Mouse (Mus musculus): ENCODE data around the gene Gm28539. TPM values are rescaled to one million over a fixed set of nuclear protein-coding genes. Genes with fewer than 3 reads are reported as not detected.

Gene Gm28539
- total and polyA plus RNA-seq, 3 experiments, result not detected

- Histone ChIP-seq H3K27me3 (ENCODE audit: insufficient read depth, low read length) (no peaks in the 10 kb centered on the region), H3K9me3 (replicated peaks) (no peaks in the 10 kb centered on the region), H3K4me3 (ENCODE audit: low read depth, low read length) (no peak overlapping the region), H3K36me3 (replicated peaks) (peaks cover 84% of the 10 kb centered on the region), H3K4me1 (ENCODE audit: insufficient read depth, low read depth, low read length) (no peaks in the 10 kb centered on the region)
- ATAC-seq (ENCODE audit: extremely low read depth, insufficient number of reproducible peaks, low FRiP score, poor library complexity, severe bottlenecking), result no peak
- TF ChIP-seq POLR2AphosphoS5 (IDR thresholded peaks at IDR 0.05; ENCODE audit: insufficient replicate concordance, low read depth, low read length), result no peak
- TF ChIP-seq GATA1 (IDR thresholded peaks at IDR 0.05; ENCODE audit: borderline replicate concordance, low read length), result no peak
- DNase-seq (ENCODE audit: low spot score), result no peak
These were observed 107.5 kb downstream of the Gm28539 start for GRCm38 (mm10) chr16:18943906-18944305.

DNA sequence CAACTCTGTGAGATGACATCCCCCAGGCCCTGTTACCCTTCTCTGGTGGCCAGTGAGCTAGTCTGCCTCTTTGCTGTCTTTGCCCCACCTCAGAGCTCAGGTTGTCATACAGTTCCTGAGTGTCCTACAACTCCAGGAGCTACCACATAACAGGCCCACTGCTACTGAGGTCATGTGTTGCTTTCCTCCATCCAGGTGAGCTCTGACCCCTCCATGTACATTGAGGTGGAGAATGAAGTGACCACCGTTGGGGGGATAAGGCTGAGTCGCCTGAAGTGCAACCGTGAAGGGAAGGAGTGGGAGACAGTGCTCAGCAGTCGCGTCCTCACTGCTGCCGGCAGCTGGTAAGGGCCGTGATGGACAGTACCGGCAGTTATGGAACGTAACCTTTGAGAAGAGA, 112.6 kb downstream of the Gm28539 start:
- no peak for DNase-seq (ENCODE audit: low spot score)
- no peaks in the 10 kb centered on the region for H3K27me3 ChIP-seq (ENCODE audit: insufficient read depth, low read length)

GRCm38 (mm10) chr16:18950351-18950750, 114.0 kb downstream of the Gm28539 start:
- Histone ChIP-seq H3K27me3 (ENCODE audit: insufficient read depth, low read length) (no peaks in the 10 kb centered on the region), H3K4me3 (ENCODE audit: low read depth, low read length) (no peak overlapping the region), H3K9me3 (replicated peaks) (no peaks in the 10 kb centered on the region), H3K36me3 (replicated peaks) (peaks cover 96% of the 10 kb centered on the region), H3K4me1 (ENCODE audit: insufficient read depth, low read depth, low read length) (no peaks in the 10 kb centered on the region)
- ATAC-seq (ENCODE audit: extremely low read depth, insufficient number of reproducible peaks, low FRiP score, poor library complexity, severe bottlenecking) (no peak), DNase-seq (ENCODE audit: low spot score) (no peak)
- TF ChIP-seq GATA2 (IDR thresholded peaks at IDR 0.05; ENCODE audit: borderline replicate concordance, low read depth, low read length) (no peak), GATA1 (IDR thresholded peaks at IDR 0.05; ENCODE audit: borderline replicate concordance, low read length) (no peak), POLR2AphosphoS5 (IDR thresholded peaks at IDR 0.05; ENCODE audit: insufficient replicate concordance, low read depth, low read length) (no peak), CTCF (IDR thresholded peaks at IDR 0.05; ENCODE audit: low read depth, low read length) (no peak), TAL1 (conservative IDR thresholded peaks at IDR 0.05; ENCODE audit: low read depth, low read length) (no peak)

More for the DNA sequence above, 112.6 kb downstream of the Gm28539 start:
- H3K9me3 ChIP-seq (replicated peaks), result no peaks in the 10 kb centered on the region
- no peak for TF ChIP-seq TAL1 (conservative IDR thresholded peaks at IDR 0.05; ENCODE audit: low read depth, low read length)
- TF ChIP-seq GATA1 (IDR thresholded peaks at IDR 0.05; ENCODE audit: borderline replicate concordance, low read length), result no peak
- TF ChIP-seq POLR2AphosphoS5 (IDR thresholded peaks at IDR 0.05; ENCODE audit: insufficient replicate concordance, low read depth, low read length), result no peak
- TF ChIP-seq GATA2 (IDR thresholded peaks at IDR 0.05; ENCODE audit: borderline replicate concordance, low read depth, low read length), result no peak
- TF ChIP-seq CTCF (IDR thresholded peaks at IDR 0.05; ENCODE audit: low read depth, low read length), result no peak
- no peak overlapping the region for H3K4me3 ChIP-seq (ENCODE audit: low read depth, low read length)
- no peak for ATAC-seq (ENCODE audit: extremely low read depth, insufficient number of reproducible peaks, low FRiP score, poor library complexity, severe bottlenecking)
- H3K4me1 ChIP-seq (ENCODE audit: insufficient read depth, low read depth, low read length), result no peaks in the 10 kb centered on the region
- H3K36me3 ChIP-seq (replicated peaks), result peaks cover 93% of the 10 kb centered on the region

- no peak for TF ChIP-seq POLR2AphosphoS5 (IDR thresholded peaks at IDR 0.05; ENCODE audit: insufficient replicate concordance, low read depth, low read length)
- TF ChIP-seq TAL1 (conservative IDR thresholded peaks at IDR 0.05; ENCODE audit: low read depth, low read length), result no peak
- TF ChIP-seq GATA1 (IDR thresholded peaks at IDR 0.05; ENCODE audit: borderline replicate concordance, low read length), result no peak
- TF ChIP-seq CTCF (IDR thresholded peaks at IDR 0.05; ENCODE audit: low read depth, low read length), result no peak
- no peak for TF ChIP-seq GATA2 (IDR thresholded peaks at IDR 0.05; ENCODE audit: borderline replicate concordance, low read depth, low read length)
- Histone ChIP-seq H3K4me3 (ENCODE audit: low read depth, low read length) (no peak overlapping the region), H3K4me1 (ENCODE audit: insufficient read depth, low read depth, low read length) (no peaks in the 10 kb centered on the region), H3K27me3 (ENCODE audit: insufficient read depth, low read length) (no peaks in the 10 kb centered on the region), H3K36me3 (replicated peaks) (peaks cover 96% of the 10 kb centered on the region), H3K9me3 (replicated peaks) (no peaks in the 10 kb centered on the region)
- ATAC-seq (ENCODE audit: extremely low read depth, insufficient number of reproducible peaks, low FRiP score, poor library complexity, severe bottlenecking), result no peak
- no peak for DNase-seq (ENCODE audit: low spot score)
These were observed 116.4 kb downstream of the Gm28539 start for GRCm38 (mm10) chr16:18952813-18953212.

DNA sequence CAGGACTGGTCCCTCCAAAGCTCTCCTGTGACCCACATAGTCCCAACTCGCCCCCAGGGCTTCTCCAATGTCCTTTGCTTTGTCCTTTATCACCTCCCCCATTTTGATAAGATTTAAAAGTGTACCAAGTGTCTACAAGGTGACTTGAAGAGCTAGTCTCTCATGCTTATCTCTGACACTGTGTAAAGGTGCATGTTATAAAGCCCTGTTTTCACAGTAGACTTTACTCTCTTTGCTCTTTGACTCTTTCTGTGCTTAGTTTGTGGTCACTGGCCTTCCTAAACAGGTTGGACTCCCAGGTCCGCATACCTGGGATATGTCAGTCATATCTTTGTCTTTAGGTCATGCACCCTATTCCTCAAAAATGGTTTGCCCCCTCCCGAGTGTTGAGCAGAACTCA, 118.7 kb downstream of the Gm28539 start:
- no peaks in the 10 kb centered on the region for H3K27me3 ChIP-seq (ENCODE audit: insufficient read depth, low read length)
- H3K9me3 ChIP-seq (replicated peaks), result no peaks in the 10 kb centered on the region
- H3K4me3 ChIP-seq (ENCODE audit: low read depth, low read length), result no peak overlapping the region
- peaks cover 78% of the 10 kb centered on the region for H3K36me3 ChIP-seq (replicated peaks)
- DNase-seq (ENCODE audit: low spot score) (no peak), ATAC-seq (ENCODE audit: extremely low read depth, insufficient number of reproducible peaks, low FRiP score, poor library complexity, severe bottlenecking) (no peak)
- H3K4me1 ChIP-seq (ENCODE audit: insufficient read depth, low read depth, low read length), result no peaks in the 10 kb centered on the region
- no peak for TF ChIP-seq POLR2AphosphoS5 (IDR thresholded peaks at IDR 0.05; ENCODE audit: insufficient replicate concordance, low read depth, low read length)
- no peak for TF ChIP-seq GATA2 (IDR thresholded peaks at IDR 0.05; ENCODE audit: borderline replicate concordance, low read depth, low read length)
- no peak for TF ChIP-seq CTCF (IDR thresholded peaks at IDR 0.05; ENCODE audit: low read depth, low read length)
- no peak for TF ChIP-seq GATA1 (IDR thresholded peaks at IDR 0.05; ENCODE audit: borderline replicate concordance, low read length)
- TF ChIP-seq TAL1 (conservative IDR thresholded peaks at IDR 0.05; ENCODE audit: low read depth, low read length), result no peak

DNA sequence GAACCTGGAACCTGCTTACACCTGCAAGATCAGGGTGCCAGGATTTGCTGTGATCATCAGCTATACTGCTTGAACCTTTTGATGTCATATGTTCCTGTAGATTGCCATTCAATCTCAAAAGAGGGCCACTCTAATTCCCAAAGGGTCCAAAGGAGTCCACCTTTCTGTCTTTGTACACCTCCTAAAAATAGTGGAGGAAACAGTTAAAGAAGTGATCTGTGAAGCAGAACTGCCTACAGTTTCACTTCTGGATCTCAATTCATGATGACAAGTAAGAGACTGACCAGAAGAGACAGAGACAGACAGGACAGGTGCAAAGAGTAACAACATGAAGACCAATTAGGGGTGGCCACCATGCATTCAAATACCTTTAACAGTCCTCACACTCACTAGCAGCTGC, 127.1 kb downstream of the Gm28539 start:
- peaks cover 14% of the 10 kb centered on the region for H3K9me3 ChIP-seq (replicated peaks)
- peaks cover 10% of the 10 kb centered on the region for H3K4me1 ChIP-seq (ENCODE audit: insufficient read depth, low read depth, low read length)
- no peak overlapping the region for H3K4me3 ChIP-seq (ENCODE audit: low read depth, low read length)
- ATAC-seq (ENCODE audit: extremely low read depth, insufficient number of reproducible peaks, low FRiP score, poor library complexity, severe bottlenecking), result no peak
- peaks cover 71% of the 10 kb centered on the region for H3K36me3 ChIP-seq (replicated peaks)
- no peaks in the 10 kb centered on the region for H3K27me3 ChIP-seq (ENCODE audit: insufficient read depth, low read length)
- no peak for DNase-seq (ENCODE audit: low spot score)
- TF ChIP-seq GATA2 (IDR thresholded peaks at IDR 0.05; ENCODE audit: borderline replicate concordance, low read depth, low read length), result no peak

Measured in G1E (cell line).